Mouse (Mus musculus): ENCODE results near the gene Rasgrp2.
A peak's percentile ranks its signal among the peaks of the same experiment; 100 is the strongest.

The Rasgrp2 gene

DNA sequence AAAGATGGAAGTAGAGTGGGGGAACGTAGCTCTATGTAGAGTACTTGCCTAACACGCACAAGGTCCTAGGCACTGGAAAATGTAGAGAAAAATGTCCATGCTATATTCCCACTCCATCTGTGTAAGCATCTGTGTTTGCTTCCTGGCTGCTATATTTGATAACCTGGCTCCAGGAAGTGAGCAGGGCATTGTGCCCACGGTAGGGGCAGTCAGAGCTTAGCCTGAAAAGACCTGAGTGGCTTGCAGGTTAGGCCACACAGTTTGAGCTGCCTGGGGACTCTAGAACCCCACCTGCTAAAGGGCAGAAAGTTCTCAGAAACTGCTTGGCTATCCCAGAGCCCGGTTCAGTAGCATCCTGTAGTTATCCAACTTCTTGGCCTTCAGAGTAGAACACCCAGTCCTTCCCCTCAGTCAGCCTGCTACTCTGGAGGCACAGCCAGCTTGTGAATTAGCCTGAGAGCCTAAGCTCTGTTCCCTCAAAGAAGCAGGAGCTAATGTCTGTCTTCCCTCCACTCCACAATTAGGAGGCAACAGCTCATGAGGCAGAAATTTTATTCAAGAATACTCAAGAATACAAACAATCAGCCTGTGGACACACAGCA lies 16.7 kb upstream of the Rasgrp2 start:
- no peak for DNase-seq (ENCODE audit: low spot score in 2 of 2)

DNA sequence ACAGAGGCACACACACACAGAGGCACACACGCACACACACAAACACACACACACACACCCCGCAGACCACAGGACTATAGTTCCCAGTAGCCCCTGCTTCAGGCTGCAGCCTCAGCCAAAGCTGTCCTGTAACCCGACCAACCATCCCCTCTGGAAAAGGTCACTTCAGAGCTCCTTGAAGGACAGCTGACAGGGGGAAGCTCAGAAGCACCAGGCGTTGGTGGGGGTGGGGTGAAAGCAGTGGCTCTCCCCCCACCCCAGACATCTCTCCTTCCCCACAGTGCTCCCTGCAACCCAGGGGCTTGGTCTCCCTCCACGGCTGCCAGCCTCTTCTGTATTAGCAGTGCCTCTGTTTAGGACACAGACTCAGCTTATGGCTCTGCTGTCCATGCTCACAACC lies 15.7 kb upstream of the Rasgrp2 start:
- DNase-seq (ENCODE audit: low spot score in 2 of 2), result no peak

DNA sequence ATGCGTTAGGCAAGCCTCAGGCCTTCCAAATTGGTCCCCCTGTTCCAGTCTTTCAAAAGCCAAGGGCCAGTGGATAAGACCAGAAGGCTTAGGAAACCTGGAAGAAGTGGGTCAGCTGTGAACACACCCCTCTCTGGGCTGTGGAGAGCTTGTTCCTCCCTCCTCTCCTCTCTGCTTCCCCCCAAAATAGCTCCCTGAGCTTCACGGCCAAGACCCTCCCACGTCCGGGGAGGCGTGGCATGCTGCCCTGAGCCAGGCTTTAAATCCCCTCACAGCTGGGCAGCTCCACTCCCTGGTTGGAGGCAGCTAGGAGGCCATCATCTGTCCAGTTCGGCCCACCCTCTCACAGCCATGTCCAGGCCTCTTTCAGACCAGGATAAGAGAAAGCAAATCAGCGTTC lies 15.0 kb upstream of the Rasgrp2 start, which contains the start of gene Pygm:
Gene Pygm, plus strand, starts transcription at position 272 of the 400 bp plus-strand sequence.
- DNase-seq (ENCODE audit: low spot score in 2 of 2), result no peak

DNA sequence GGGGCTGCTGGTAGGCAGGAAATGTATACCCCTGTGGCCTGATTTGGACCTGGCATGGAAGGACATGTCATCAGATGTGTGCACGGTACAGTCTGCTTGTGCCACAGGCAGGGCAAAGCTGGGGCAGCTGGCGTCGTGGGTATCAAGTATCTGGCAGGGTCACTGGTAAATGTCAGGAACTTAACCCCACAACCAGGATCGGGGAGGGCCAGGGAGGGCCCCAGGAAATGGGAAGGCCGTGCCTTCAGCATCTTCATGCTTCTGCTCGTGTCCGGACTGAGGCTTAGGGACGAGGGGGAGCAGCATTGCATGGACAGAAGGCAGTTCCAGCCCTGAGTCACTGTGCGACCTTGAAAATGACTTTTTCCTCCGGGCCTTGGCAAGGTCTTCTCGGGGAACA lies 14.2 kb upstream of the Rasgrp2 start:
- DNase-seq (ENCODE audit: low spot score in 2 of 2), result no peak

DNA sequence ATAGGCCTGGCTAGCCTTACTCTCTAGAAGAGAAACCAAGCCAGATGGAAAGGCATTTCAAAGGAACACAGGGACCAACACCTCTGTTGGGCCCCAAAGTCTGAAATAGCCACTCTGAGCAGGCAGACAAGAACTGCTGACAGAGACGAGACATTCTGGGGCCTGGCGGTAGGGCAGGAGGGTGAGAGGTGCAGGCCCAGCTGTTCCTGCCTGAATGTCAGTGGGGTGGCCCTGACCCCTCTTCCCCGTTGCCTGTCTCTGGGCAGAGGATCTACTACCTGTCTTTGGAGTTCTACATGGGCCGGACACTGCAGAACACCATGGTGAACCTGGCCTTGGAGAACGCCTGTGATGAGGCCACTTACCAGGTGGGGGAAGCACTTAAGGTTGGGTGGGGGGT lies 13.7 kb upstream of the Rasgrp2 start:
- no peak for DNase-seq (ENCODE audit: low spot score in 2 of 2)

DNA sequence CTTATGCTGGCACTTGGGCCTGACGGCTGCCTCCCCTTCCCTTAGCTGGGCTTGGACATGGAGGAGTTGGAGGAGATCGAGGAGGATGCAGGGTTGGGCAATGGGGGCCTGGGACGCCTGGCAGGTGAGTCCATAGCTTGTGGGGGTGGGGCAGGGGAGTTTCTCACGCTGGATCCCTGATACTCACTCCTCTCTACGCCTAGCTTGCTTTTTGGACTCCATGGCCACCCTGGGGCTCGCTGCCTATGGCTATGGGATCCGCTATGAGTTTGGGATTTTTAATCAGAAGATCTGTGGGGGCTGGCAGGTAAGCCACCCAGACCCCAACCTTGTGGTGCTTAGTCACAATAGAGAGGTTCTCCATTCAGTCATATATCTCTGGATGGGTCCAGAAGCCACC lies 13.3 kb upstream of the Rasgrp2 start:
- DNase-seq (ENCODE audit: low spot score in 2 of 2), result no peak

DNA sequence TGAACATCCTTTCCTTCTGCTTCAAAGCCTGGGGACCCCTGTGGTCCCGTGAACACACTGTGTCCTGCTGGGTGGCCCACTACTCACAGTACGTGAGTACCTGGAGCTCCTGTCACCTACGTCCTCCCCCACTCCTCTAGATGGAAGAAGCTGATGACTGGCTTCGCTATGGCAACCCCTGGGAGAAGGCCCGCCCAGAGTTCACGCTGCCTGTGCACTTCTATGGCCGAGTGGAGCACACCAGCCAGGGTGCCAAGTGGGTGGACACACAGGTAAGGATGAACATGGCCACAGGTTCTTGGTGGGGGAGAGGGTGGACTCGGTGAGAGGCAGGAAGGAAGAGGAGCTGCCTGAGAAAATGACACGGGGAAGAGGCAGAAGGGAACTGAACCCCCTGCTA lies 12.9 kb upstream of the Rasgrp2 start:
- no peak for DNase-seq (ENCODE audit: low spot score in 2 of 2)

DNA sequence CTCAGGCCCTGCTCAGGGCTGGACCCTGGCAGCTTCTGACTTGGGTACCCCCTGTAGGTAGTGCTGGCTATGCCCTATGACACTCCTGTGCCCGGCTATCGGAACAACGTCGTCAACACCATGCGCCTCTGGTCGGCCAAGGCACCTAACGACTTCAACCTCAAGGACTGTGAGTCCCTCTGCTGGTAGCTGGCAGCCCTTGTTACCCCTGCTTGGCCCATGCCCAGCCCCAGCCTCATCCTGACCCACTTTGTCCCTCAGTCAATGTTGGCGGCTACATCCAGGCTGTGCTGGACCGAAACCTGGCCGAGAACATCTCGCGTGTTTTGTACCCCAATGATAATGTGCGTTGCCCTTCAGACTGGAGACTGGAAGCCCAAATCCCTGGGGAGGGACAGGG lies 11.1 kb upstream of the Rasgrp2 start:
- DNase-seq (ENCODE audit: low spot score in 2 of 2), result no peak

DNA sequence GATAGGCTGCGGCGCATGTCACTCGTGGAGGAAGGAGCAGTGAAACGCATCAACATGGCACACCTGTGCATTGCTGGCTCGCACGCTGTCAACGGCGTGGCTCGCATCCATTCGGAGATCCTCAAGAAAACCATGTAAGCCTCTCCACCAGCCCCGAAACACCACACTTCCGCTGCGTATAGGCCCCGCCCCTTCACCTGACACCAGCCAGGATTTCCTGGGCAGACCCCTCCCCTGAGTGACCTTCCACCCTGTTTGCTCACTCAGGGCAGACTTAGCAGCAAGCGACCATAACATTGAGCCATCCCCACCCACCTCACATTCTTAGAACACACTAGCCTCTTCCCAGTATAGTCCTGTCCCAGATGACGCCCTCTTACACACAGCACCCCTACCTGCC lies 9.3 kb upstream of the Rasgrp2 start:
- DNase-seq (ENCODE audit: low spot score in 2 of 2), result peak; percentile 60 to 67

DNA sequence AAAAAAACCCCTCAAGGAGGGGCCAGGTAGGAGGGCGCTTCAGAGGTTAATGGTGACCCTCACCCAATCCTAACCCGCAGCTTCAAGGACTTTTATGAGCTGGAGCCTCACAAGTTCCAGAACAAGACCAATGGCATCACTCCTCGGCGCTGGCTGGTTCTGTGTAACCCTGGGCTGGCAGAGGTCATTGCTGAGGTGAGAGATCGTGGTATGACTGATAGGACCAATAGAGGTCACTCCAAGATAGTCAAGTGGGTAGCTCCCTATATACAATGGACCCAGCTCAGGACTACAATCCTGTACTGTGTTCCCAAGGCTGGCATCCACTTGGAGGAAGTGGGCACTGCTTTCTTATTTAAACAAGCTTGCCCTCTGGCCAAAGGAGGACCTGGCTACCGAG lies 8.9 kb upstream of the Rasgrp2 start:
- DNase-seq (ENCODE audit: low spot score in 2 of 2), result no peak

DNA sequence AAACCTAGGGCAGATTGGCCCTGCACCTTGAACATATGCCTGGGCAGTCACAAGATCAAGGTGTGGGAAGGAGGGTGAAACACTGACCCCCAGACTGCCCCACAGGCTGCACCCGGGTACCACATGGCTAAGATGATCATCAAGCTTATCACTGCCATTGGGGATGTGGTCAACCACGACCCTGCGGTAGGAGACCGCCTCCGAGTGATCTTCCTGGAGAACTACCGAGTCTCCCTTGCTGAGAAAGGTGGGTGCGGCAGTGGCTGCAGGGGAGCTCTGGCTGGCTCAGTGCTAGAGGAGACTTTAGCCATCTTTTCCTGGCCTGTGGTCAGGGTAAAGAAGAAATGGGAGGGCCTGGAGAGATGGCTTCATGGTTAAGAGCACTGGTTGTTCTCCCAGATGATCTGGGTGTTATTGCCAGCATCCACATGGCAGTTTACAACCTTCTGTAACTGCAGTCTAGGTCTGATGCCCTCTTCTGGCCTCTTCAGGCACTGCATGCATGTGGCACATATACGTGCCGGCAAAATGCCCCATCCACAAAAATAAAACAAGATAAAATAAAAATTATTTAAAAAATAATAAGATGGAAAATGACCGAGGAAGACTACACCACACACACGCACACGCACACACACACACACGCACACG lies 6.3 kb upstream of the Rasgrp2 start:
- no peak for DNase-seq (ENCODE audit: low spot score in 2 of 2)

DNA sequence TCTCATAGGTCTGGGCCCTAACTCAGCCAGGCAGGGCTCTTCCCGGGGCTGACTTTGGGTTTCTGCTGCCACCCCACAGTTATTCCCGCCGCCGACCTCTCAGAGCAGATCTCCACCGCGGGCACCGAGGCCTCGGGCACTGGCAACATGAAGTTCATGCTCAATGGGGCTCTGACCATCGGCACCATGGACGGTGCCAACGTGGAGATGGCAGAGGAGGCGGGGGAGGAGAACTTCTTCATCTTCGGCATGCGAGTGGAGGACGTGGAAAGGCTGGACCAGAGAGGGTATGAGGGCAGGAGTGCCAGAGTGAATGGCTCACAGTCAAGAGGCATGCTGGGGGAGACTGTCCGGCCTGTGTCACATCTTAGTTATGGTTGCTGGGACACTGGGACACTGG lies 5.5 kb upstream of the Rasgrp2 start:
- no peak for DNase-seq (ENCODE audit: low spot score in 2 of 2)

DNA sequence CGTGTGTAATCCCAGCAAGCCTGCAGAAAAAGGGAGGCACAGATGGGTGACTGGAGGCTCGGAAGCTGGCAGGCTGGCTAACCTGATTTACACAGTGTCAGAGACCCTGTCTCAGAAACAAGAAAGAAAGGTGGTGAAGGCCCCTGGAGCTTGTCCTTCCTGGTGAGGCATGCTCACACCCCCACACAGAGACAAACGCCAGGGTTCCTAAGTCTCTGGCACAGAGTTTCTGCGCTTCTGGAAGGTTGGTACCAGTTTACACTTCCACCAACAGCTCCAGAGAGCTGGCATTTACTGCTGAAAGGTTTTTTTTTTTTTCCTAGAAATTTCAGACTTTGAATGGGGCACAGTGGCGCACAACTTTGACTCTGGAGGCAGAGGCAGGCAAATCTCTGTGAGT lies 2.9 kb upstream of the Rasgrp2 start:
- no peak for DNase-seq (ENCODE audit: low spot score in 2 of 2)

DNA sequence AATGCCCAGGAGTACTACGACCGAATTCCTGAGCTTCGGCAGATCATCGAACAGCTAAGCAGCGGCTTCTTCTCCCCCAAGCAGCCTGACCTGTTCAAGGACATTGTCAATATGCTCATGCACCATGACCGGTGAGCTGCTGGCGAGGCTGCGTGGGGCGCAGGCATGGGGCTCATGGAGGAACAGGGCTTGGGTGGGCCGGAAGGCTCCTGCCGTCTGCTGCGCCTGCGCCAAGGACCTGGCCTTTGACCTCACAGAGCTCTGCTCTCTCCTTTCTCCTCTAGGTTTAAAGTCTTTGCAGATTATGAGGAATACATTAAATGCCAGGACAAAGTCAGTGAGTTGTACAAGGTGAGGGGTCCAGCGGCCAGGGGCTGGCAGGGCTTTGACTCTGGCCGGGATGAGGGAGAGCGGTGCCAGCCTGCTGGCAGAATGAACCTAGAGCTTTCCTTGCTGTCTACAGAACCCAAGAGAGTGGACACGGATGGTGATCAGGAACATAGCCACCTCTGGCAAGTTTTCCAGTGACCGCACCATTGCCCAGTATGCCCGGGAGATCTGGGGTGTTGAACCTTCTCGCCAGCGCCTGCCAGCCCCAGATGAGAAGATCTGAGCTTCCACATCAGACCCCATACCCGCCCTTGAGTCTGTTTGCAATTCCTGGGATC lies 1.4 kb upstream of the Rasgrp2 start:
- DNase-seq (ENCODE audit: low spot score in 2 of 2), result peak in 1 of 2 experiments; percentile 31

DNA sequence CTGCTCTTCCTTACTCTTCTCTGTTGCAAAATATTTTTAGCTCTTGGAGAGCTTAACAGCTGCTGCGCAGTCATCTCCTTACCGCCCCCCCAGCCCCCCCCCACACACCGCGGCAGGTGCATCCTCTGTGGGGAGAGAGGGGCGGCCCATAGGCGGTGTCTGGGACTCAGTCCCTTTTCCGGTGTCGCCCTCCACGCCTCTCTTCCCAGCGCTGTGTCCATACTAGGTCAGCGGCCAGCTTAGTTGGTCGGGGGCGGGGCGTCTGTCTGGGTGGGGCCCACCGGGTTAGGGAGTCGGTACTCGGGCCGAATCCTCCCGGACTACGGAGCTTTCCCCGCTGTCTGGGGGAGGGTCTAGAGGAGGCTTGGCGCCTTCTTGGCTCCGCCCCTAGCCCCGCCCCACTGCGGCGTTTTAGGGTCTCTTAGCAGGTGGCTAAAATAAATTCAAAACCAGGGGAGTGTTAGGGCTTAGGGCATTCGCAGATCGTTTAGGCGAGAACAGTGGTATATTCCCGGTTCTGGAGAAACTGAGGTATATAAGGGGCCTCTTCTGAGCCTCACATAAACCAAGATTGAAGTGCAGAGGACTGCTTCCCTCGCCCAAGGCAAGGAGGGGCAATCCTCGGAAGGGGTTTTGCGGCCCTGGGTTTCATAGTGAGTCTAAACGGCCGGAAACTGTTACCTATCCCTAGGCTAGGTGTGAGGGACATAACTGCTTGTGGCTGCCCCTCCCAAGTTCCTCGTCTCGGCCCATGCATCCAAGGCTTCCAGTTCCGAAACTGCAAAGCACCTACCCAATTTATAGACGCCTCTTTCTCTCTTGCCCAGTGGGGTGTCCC lies 474 bp upstream of the Rasgrp2 start:
- peak; percentile 92 to 93 for DNase-seq (ENCODE audit: low spot score in 2 of 2)

DNA sequence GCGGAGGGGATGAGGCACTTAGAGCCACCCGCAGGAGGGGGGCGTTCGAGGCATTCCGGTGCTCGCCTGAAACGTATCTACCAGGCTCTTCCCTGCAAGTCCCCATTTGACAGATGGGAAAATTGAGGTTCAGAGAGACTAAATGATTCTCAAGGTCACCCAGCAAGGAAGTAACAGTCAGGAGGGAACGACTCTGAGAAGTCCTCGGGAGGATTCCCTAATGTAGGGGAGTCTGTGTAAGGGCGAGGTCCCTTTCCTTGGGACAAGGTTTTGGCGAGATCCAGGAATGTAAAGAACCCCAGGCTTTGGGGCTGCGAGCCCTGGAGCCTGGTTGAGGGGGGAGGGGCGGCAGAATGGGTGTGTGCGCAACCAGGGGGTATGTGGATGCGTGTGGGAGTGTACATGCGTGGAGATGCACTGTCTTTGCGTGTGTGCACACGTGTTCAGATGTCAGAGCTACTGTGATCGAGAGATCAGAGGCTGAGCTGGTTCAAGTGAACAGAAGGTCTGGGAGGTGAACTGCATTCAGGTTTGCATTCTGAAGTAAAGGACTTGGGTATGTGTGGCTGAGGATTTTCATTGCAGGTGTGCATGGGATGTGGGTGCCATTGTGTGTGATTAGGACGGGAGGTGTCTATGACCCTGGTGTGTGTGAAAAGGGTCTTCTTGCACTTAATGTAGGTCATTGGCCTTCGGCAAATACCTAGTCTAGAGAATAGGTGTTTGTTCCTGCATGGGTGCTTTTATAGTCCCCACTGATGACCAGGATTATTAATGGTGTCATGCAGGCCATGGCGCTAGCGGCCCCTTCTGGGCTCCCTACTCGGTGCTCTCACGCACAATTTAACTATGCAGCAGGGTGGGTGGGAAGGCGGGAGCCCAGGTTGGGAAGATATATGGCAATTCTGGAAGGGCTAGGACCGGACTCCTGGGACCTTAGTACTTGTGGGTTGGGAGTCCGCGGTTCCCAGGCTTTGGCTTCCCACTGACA lies 1.3 kb downstream of the Rasgrp2 start:
- DNase-seq (ENCODE audit: low spot score in 2 of 2), result peak; percentile 65 to 66

DNA sequence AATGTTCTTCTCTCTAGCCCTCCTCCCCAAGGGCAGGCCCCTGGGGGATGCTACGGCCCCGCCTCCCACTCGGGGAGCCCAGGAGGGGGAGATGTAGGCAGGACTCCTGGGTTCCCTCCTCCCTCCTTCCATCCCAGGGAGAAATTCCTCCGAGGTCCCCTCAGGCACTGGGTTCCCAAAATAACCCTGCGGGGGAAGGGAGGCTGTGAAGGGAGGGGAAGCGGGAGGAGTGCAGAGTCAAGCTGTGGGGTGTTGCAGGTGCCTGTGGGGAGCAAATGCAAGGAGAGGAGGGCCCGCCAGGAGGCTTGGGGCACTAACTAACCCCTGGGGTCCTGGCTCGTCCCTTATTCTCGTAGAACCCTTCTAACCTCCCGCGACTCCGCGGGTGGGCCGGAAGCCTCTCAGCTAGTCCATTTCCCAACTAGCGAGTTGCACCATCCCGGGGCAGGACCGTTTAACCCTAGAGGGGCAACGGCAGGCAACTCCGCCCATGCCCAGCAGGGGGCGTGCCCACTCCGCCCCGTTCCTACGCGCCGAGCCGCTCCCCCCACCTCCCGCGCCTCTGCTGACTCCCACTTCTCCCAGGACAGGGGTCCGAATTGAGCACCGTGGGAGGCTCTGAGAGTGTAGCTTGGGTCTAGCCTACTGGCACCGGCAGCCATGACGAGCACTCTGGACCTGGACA lies 2.1 kb downstream of the Rasgrp2 start:
- DNase-seq (ENCODE audit: low spot score in 2 of 2), result peak; percentile 80 to 92

DNA sequence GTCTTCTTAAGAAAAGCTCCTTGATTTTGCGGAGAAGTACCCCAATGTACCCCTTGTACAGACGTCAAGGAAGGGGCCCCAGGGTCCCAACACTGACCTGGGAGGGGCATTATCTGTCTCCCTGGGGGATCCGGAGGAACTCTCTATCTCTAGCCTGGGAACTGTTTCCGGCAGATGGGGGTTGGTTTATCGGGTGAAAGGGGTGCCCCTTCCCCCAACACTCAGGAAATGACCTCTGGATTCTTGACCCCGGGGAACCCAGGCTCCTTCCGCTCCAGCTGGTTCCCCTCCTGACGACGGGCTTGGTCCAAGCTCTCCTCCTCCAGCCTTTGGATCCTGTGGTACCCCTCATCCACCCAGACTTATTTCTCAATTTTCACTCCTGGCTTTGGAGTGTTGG lies 2.8 kb downstream of the Rasgrp2 start:
- DNase-seq (ENCODE audit: low spot score in 2 of 2), result no peak

DNA sequence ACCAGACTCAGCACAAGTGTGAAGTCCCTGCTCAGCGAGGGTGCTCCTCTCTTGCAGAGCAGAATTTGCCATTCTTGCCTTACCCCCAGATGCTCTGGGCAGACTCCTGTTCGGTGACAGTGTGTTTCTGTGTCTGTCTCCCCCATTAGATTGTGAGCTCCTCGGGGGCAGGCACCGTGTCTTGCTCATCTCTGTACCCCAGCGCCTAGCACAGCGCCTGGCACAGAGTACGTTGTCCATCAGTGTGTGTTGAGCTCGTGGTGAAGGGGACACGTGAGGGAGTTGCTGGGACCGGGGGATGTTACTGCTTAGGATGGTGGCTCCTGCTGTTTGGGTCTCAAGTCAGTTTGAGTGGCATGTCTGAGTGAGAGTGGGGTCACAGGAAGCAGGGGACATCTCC lies 4.7 kb downstream of the Rasgrp2 start:
- DNase-seq (ENCODE audit: low spot score in 2 of 2), result no peak

DNA sequence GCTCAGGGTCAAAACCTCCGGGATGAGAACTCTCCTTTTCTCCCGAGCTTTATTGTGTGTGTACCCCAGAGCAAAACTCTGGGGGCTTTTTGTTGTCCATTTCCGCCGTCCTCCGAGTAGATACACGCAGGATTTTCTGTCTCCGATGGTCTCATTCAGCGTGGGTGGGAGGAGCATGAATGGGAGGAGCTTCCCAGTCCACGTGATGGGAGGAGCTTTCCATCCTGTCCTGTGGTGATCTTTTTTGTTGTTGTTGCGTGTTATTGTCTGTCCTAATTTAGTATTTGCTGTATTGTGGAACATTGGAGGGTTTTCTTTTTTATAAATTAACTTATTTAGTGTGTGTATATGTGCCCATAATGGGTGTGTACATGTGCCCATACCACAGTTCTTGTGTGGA lies 6.3 kb downstream of the Rasgrp2 start:
- DNase-seq (ENCODE audit: low spot score in 2 of 2), result no peak

DNA sequence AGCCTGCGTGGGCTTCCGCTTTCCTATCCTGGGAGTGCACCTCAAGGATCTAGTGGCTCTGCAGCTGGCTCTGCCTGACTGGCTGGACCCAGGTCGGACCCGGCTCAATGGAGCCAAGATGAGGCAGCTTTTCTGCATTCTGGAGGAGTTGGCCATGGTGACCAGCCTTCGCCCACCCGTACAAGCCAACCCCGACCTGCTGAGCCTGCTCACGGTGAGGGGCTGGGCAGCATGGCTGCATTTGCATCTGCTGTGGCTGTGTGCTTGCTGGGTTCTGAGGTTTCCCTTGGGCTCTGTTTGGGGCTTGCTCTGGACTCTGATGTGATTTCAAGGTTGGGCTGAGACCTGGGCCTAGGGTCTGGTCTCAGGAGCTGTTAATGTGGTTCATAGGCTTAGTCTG lies 8.0 kb downstream of the Rasgrp2 start:
- no peak for DNase-seq (ENCODE audit: low spot score in 2 of 2)
